Comparison of ENCODE assay signal across 9 mouse cellular contexts in the genomic region with DNA sequence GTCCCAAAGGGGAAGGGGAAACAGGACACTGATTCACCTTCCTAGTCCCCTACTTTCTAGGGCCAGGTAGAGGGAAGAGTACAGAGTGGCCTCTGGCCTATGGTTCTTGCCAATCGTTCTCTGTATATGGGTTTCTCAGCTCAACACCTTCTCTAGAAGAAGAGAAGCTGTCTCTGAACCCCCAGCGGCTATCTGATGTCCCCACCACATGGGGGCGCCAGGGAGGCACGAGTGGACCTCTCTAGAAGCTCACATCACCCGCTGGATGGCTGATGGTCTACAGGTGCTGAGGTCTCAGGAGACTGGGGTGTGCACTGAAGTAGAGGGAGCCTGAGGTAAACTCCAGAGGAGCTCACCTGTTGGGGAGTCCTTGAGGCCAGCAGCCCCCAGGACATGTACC. TPM values are rescaled to one million over a fixed set of nuclear protein-coding genes. Genes with fewer than 3 reads are reported as not detected.
DNase-seq lines count a peak whose midpoint lies in the region; ATAC-seq and TF ChIP-seq lines count a peak whose summit lies in the region.
"Had no signal": no experiment of that assay in that cellular context is flagged by ENCODE, and none has a peak within 500 bp of the region (broad histone marks: within the 10 kb centered on the region; RNA-seq: fewer than 3 reads in every experiment).

No protein-coding gene starts in this region.

- TF ChIP-seq RAD21 in CH12.LX (IDR thresholded peaks at IDR 0.05; ENCODE audit: low read depth, low read length): peak; percentile 58

- TF ChIP-seq EP300 in CH12.LX (IDR thresholded peaks at IDR 0.05; ENCODE audit: low read length): no peak
- TF ChIP-seq EP300 in liver, postnatal 0 days (IDR thresholded peaks at IDR 0.05; ENCODE audit: low read depth): no peak

- H3K27ac ChIP-seq in CH12.LX (ENCODE audit: insufficient read depth, low read depth): no peak overlapping the region
- no peak overlapping the region for H3K27ac ChIP-seq in liver, postnatal 0 days (ENCODE audit: low read depth)
- no peak overlapping the region for H3K27ac ChIP-seq in hindbrain, embryonic 10.5 days
- no peak overlapping the region for H3K27ac ChIP-seq in hindbrain, embryonic 11.5 days (ENCODE audit: low read depth, low read length)
- H3K27ac ChIP-seq: midbrain, embryonic 12.5 days had no signal

- peak; percentile 46 for DNase-seq in heart, postnatal 4 days
- DNase-seq in heart, adult 9 months (ENCODE audit: low spot score in 2 of 2): no peak
- peak; percentile 56 for DNase-seq in CH12.LX (ENCODE audit: extremely low read depth)
- no peak for DNase-seq in brain, embryonic 14.5 days (ENCODE audit: low read depth)
- peak; percentile 75 for DNase-seq in liver, postnatal 0 days
- no peak for DNase-seq in cerebellum, adult 11 months
- no peak for DNase-seq in hindbrain, embryonic 10.5 days (ENCODE audit: low spot score)
- DNase-seq in hindbrain, embryonic 11.5 days (ENCODE audit: low spot score): no peak

- ATAC-seq in liver, postnatal 0 days: no peak
- no peak for ATAC-seq in hindbrain, embryonic 11.5 days (ENCODE audit: low FRiP score)

- H3K36me3 ChIP-seq in CH12.LX (replicated peaks in 1 of 2; ENCODE audit: control insufficient read depth in 1 of 2, insufficient read depth in 1 of 2, low read length in 1 of 2): no peaks in the 10 kb centered on the region
- H3K36me3 ChIP-seq in liver, postnatal 0 days (replicated peaks; ENCODE audit: insufficient read depth, low read length): peaks cover 9% of the 10 kb centered on the region
- peaks cover 3% of the 10 kb centered on the region; the same call in 1 of the 2 replicates for H3K36me3 ChIP-seq in hindbrain, embryonic 10.5 days
- H3K36me3 ChIP-seq in hindbrain, embryonic 11.5 days (ENCODE audit: control insufficient read depth, insufficient read depth, low read length): no peaks in the 10 kb centered on the region

- dilution Hi-C loops in CH12.LX (cut with MboI; ENCODE audit: extremely low pct_ligation_motif_present, extremely low pct_unique_long_range_greater_than_20kb, low sequenced_read_pairs): no loop called here

- H3K9me3 ChIP-seq in CH12.LX (replicated peaks; ENCODE audit: low read length): no peaks in the 10 kb centered on the region
- H3K9me3 ChIP-seq in liver, postnatal 0 days (ENCODE audit: low read length): no peaks in the 10 kb centered on the region
- H3K9me3 ChIP-seq in hindbrain, embryonic 10.5 days: no peaks in the 10 kb centered on the region
- H3K9me3 ChIP-seq in hindbrain, embryonic 11.5 days (ENCODE audit: control insufficient read depth, low read length): no peaks in the 10 kb centered on the region
- H3K9me3 ChIP-seq: midbrain, embryonic 12.5 days had no signal

- H3K79me2 ChIP-seq in CH12.LX (replicated peaks; ENCODE audit: control insufficient read depth, extremely low read depth, insufficient read depth, poor library complexity, severe bottlenecking): no peaks in the 10 kb centered on the region

- H3K4me1 ChIP-seq in CH12.LX (ENCODE audit: control insufficient read depth in 1 of 2, insufficient read depth in 2 of 2): peaks cover under 1 to 5% of the 10 kb centered on the region in 2 experiments; a peak in 2 of 4 replicates
- 0 out of 2 replicates have a peak, but pooled peaks cover 1% of the 10 kb centered on the region for H3K4me1 ChIP-seq in liver, postnatal 0 days (ENCODE audit: insufficient read depth)
- peaks cover 6% of the 10 kb centered on the region; the same call in 1 of the 2 replicates for H3K4me1 ChIP-seq in hindbrain, embryonic 10.5 days (replicated peaks)
- no peaks in the 10 kb centered on the region for H3K4me1 ChIP-seq in hindbrain, embryonic 11.5 days (replicated peaks; ENCODE audit: control insufficient read depth, insufficient read depth, low read length)
- H3K4me1 ChIP-seq: midbrain, embryonic 12.5 days had no signal

- in situ Hi-C loops in CH12.LX (cut with MboI; ENCODE audit: low pct_ligation_motif_present, low pct_unique_long_range_greater_than_20kb, low sequenced_read_pairs): no loop called here

- no peak overlapping the region for H3K4me2 ChIP-seq in CH12.LX (ENCODE audit: insufficient read depth, low read depth, poor library complexity, severe bottlenecking)
- no peak overlapping the region for H3K4me2 ChIP-seq in liver, postnatal 0 days (ENCODE audit: low read depth, low read length)
- no peak overlapping the region for H3K4me2 ChIP-seq in hindbrain, embryonic 11.5 days (replicated peaks; ENCODE audit: low read depth, low read length)
- H3K4me2 ChIP-seq: midbrain, embryonic 12.5 days had no signal

- peaks cover 23% of the 10 kb centered on the region for H3K27me3 ChIP-seq in CH12.LX (replicated peaks)
- no peaks in the 10 kb centered on the region for H3K27me3 ChIP-seq in liver, postnatal 0 days (ENCODE audit: insufficient read depth, low read length)
- peaks cover 10% of the 10 kb centered on the region; the same call in 1 of the 2 replicates for H3K27me3 ChIP-seq in hindbrain, embryonic 10.5 days (ENCODE audit: insufficient read depth, poor library complexity, severe bottlenecking)
- H3K27me3 ChIP-seq in hindbrain, embryonic 11.5 days (ENCODE audit: control insufficient read depth, insufficient read depth, low read length): no peaks in the 10 kb centered on the region

- H3K4me3 ChIP-seq in CH12.LX (replicated peaks in 1 of 3; ENCODE audit: low read depth in 2 of 3, low read length in 2 of 3, poor library complexity in 1 of 3): no peak overlapping the region
- H3K4me3 ChIP-seq in liver, postnatal 0 days (ENCODE audit: low read depth, low read length): no peak overlapping the region
- no peak overlapping the region for H3K4me3 ChIP-seq in hindbrain, embryonic 10.5 days
- H3K4me3 ChIP-seq in hindbrain, embryonic 11.5 days (ENCODE audit: low read depth, low read length): no peak overlapping the region
- H3K4me3 ChIP-seq: midbrain, embryonic 12.5 days had no signal

- 37% methylated on average over 5 of the region's 5 CpGs for WGBS in liver, postnatal 0 days (ENCODE audit: insufficient replicate concordance)
- WGBS in hindbrain, embryonic 10.5 days: 44% methylated on average over 5 of the region's 5 CpGs
- 46% methylated on average over 5 of the region's 5 CpGs for WGBS in hindbrain, embryonic 11.5 days

- H3K9ac ChIP-seq in CH12.LX (ENCODE audit: insufficient read depth, low read depth): no peak overlapping the region
- no peak overlapping the region for H3K9ac ChIP-seq in liver, postnatal 0 days (replicated peaks)
- no peak overlapping the region for H3K9ac ChIP-seq in hindbrain, embryonic 11.5 days (ENCODE audit: low read depth, low read length)
- H3K9ac ChIP-seq: midbrain, embryonic 12.5 days had no signal

- peak; percentile 51 to 79; a peak in 3 of 4 replicates for TF ChIP-seq CTCF in CH12.LX (conservative IDR thresholded peaks at IDR 0.05 in 1 of 2, IDR thresholded peaks at IDR 0.05 in 1 of 2; ENCODE audit: low read depth in 2 of 2, low read length in 2 of 2)
- peak; percentile 28; the same call in 1 of the 2 replicates for TF ChIP-seq CTCF in brain, embryonic 14.5 days (IDR thresholded peaks at IDR 0.05; ENCODE audit: borderline replicate concordance, extremely low read depth, insufficient read depth, insufficient read length)
- peak; percentile 80 for TF ChIP-seq CTCF in liver, postnatal 0 days (IDR thresholded peaks at IDR 0.05; ENCODE audit: low read depth)

- TF ChIP-seq POLR2A in CH12.LX (IDR thresholded peaks at IDR 0.05; ENCODE audit: low read depth, low read length): no peak
- no peak for TF ChIP-seq POLR2A in brain, embryonic 14.5 days (IDR thresholded peaks at IDR 0.05; ENCODE audit: borderline replicate concordance, extremely low read depth, insufficient read depth, insufficient read length, poor library complexity, severe bottlenecking)

TF ChIP-seq in CH12.LX, 34 proteins besides CTCF, POLR2A, EP300 and RAD21:
- peak; percentile 73 for TF ChIP-seq SMC3 (IDR thresholded peaks at IDR 0.05; ENCODE audit: low read depth, low read length)
- no peak for TF ChIP-seq MAFK (IDR thresholded peaks at IDR 0.05; ENCODE audit: insufficient replicate concordance, low read length)
- no peak for TF ChIP-seq MAZ (IDR thresholded peaks at IDR 0.05; ENCODE audit: low read depth, low read length)

RNA-seq across cellular contexts. Expression of a gene that starts 6.1 kb away (rescaled TPM):
- 1 to 10 TPM; 4.2 to 5.4 TPM for total RNA-seq in heart, postnatal 4 days (2021)
- total RNA-seq in CH12.LX (2012; rRNA removed): 11.3 and 13.2 TPM in 2 replicates
- total RNA-seq in CH12.LX (2014; rRNA removed): 12.9 and 14.0 TPM in 2 replicates
- polyA plus RNA-seq in CH12.LX (2012; ENCODE audit: insufficient read length, low read depth): 28.0 and 29.7 TPM in 2 replicates
- polyA plus RNA-seq in brain, embryonic 14.5 days (2012; rRNA removed): 25.9 and 42.1 TPM in 2 replicates
- 6.5 and 7.6 TPM in 2 replicates for polyA plus RNA-seq in liver, postnatal 0 days (2015; fragmentation: Nextera tagmentation; extraction: Ambion mirVana)
- polyA plus RNA-seq in hindbrain, embryonic 10.5 days (2016; fragmentation: Nextera tagmentation; extraction: Ambion mirVana): 17.3 and 21.2 TPM in 2 replicates
- polyA plus RNA-seq in hindbrain, embryonic 11.5 days (2014; fragmentation: Nextera tagmentation; extraction: Ambion mirVana): 10.7 and 15.2 TPM in 2 replicates

RNA-seq across cellular contexts. Expression of a gene that starts 19.8 kb away (rescaled TPM):
- total RNA-seq in heart, postnatal 4 days (2021): under 1 TPM in 1 of 2 experiments, not detected in 1; 0.11 TPM
- 0.08 TPM in 1 of 2 replicates, not detected in the other for total RNA-seq in CH12.LX (2012; rRNA removed)
- not detected in 2 replicates for total RNA-seq in CH12.LX (2014; rRNA removed)
- polyA plus RNA-seq in CH12.LX (2012; ENCODE audit: insufficient read length, low read depth): not detected in 2 replicates
- 0.18 and 0.33 TPM in 2 replicates for polyA plus RNA-seq in brain, embryonic 14.5 days (2012; rRNA removed)
- 0.23 and 0.27 TPM in 2 replicates for polyA plus RNA-seq in liver, postnatal 0 days (2015; fragmentation: Nextera tagmentation; extraction: Ambion mirVana)
- polyA plus RNA-seq in hindbrain, embryonic 10.5 days (2016; fragmentation: Nextera tagmentation; extraction: Ambion mirVana): 0.07 and 0.13 TPM in 2 replicates
- polyA plus RNA-seq in hindbrain, embryonic 11.5 days (2014; fragmentation: Nextera tagmentation; extraction: Ambion mirVana): 0.24 and 0.25 TPM in 2 replicates
- polyA plus RNA-seq: midbrain, embryonic 12.5 days had no signal

RNA-seq across cellular contexts. Expression of a gene that starts 52.6 kb away (rescaled TPM):
- total RNA-seq in heart, postnatal 4 days (2021): 1 to 10 TPM; 2.0 to 2.2 TPM
- total RNA-seq in CH12.LX (2012; rRNA removed) (0.29 and 0.55 TPM in 2 replicates), CH12.LX (2014; rRNA removed) (0.22 and 0.27 TPM in 2 replicates)
- polyA plus RNA-seq in CH12.LX (2012; ENCODE audit: insufficient read length, low read depth): 0.26 and 0.52 TPM in 2 replicates
- polyA plus RNA-seq in brain, embryonic 14.5 days (2012; rRNA removed): 20.1 and 25.7 TPM in 2 replicates
- polyA plus RNA-seq in liver, postnatal 0 days (2015; fragmentation: Nextera tagmentation; extraction: Ambion mirVana): 4.4 and 4.5 TPM in 2 replicates
- polyA plus RNA-seq in hindbrain, embryonic 10.5 days (2016; fragmentation: Nextera tagmentation; extraction: Ambion mirVana): 5.6 and 9.9 TPM in 2 replicates
- 4.8 and 5.3 TPM in 2 replicates for polyA plus RNA-seq in hindbrain, embryonic 11.5 days (2014; fragmentation: Nextera tagmentation; extraction: Ambion mirVana)

Comparison
In these comparisons a context has a peak if more than half of its experiments do, and no peak if none do; other contexts are left out.
1. DNase-seq: peak in heart, postnatal 4 days (single experiment), CH12.LX (single experiment) and liver, postnatal 0 days (single experiment); none in heart, adult 9 months (0 of 2), brain, embryonic 14.5 days (single experiment), cerebellum, adult 11 months (single experiment), hindbrain, embryonic 10.5 days (single experiment) and hindbrain, embryonic 11.5 days (single experiment).
2. CTCF ChIP-seq: peak in every context shown above with its lines; median percentile 80 in liver, postnatal 0 days; 65 in CH12.LX; 28 in brain, embryonic 14.5 days.